Mouse (Mus musculus) neural tube, embryonic 15.5 days (tissue): ENCODE results near the gene Hoxb2. TPM values are rescaled to one million over a fixed set of nuclear protein-coding genes. Genes with fewer than 3 reads are reported as not detected.

ENCODE experiments used
- ATAC-seq: fragments of 200-750 bp; cut with Nextera tagmentation; 2 replicates; pipeline ENCODE4 v1.8.0; 2017; ENCODE audit warnings: mild to moderate bottlenecking, moderate TSS enrichment, moderate library complexity; ENCODE audit not compliant: low FRiP score
- H3K27ac ChIP-seq: fragments of 300-500 bp; sonication (generic); replicated peaks from 2 replicates; pipeline ENCODE4 v1.5.1; 2015; ENCODE audit warnings: mild to moderate bottlenecking, inconsistent platforms
- H3K27me3 ChIP-seq: fragments of 300-500 bp; sonication (generic); replicated peaks from 2 replicates; pipeline ENCODE4 v1.6.1; 2015; ENCODE audit warnings: inconsistent platforms
- H3K36me3 ChIP-seq: fragments of 300-500 bp; sonication (generic); 2 replicates; pipeline ENCODE4 v1.6.1; 2015; ENCODE audit warnings: inconsistent platforms
- H3K4me1 ChIP-seq: fragments of 300-500 bp; sonication (generic); 2 replicates; pipeline ENCODE4 v1.6.1; 2015; ENCODE audit warnings: inconsistent platforms
- H3K4me2 ChIP-seq: fragments of 300-500 bp; sonication (generic); 2 replicates; pipeline ENCODE4 v1.6.1; 2015; ENCODE audit warnings: inconsistent platforms, mild to moderate bottlenecking, moderate library complexity
- H3K4me3 ChIP-seq: fragments of 300-500 bp; sonication (generic); replicated peaks from 2 replicates; pipeline ENCODE4 v1.5.1; 2015; ENCODE audit warnings: mild to moderate bottlenecking, inconsistent platforms
- H3K9ac ChIP-seq: fragments of 300-500 bp; sonication (generic); replicated peaks from 2 replicates; pipeline ENCODE4 v1.6.1; 2015; ENCODE audit warnings: mild to moderate bottlenecking, inconsistent platforms
- H3K9me3 ChIP-seq: fragments of 300-500 bp; sonication (generic); replicated peaks from 2 replicates; pipeline ENCODE4 v1.6.1; 2016; ENCODE audit warnings: inconsistent platforms
- WGBS: fragments of 180-500 bp; shearing (Covaris S2); methylation state at CpG from one replicate; pipeline ENCODE4 v1.1.7; 2015; ENCODE audit warnings: mixed read lengths; 5-methylcytosine and 5-hydroxymethylcytosine counted together
- polyA plus RNA-seq: library from polyadenylated mRNA; unstranded; fragments of >200 nt; fragmentation: Nextera tagmentation; extraction: Ambion mirVana; gene quantifications from 2 replicates; pipeline ENCODE4 v1.2.1, GENCODE M21; 2015

The Hoxb2 gene
- polyA plus RNA-seq, 1 experiment from 2014 or later, result 42.3 TPM

DNA sequence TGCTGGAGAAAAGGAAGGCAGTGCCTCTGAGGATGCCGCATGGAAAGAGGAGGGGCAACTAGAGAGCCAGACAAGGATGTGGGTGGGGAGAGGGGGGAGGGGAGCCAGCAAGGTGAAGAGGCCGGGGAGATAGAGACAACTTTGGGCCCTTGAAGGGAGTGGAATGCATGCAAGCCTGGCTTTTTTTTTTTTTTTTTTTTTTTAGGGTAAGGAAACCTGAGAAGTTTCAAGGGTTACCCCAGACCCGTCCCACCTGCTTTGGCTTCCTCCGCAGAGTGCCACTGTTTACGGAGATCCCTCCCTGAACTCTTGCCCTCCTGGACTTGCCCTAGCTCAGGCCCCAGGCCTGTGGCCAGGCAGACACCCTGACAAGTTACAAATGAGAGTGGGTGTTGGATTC lies 13.5 kb downstream of the Hoxb2 start:
- WGBS, result 34% methylated on average over 5 of the region's 5 CpGs
- ATAC-seq, result no peak
- no peaks in the 10 kb centered on the region; the same call in 1 of the 2 replicates for H3K9me3 ChIP-seq
- H3K36me3 ChIP-seq, result no peaks in the 10 kb centered on the region
- H3K27me3 ChIP-seq, result no peaks in the 10 kb centered on the region
- no peak overlapping the region for H3K4me3 ChIP-seq
- H3K9ac ChIP-seq, result no peak overlapping the region
- no peak overlapping the region for H3K27ac ChIP-seq
- H3K4me2 ChIP-seq, result no peak overlapping the region
- peaks cover 20% of the 10 kb centered on the region for H3K4me1 ChIP-seq

DNA sequence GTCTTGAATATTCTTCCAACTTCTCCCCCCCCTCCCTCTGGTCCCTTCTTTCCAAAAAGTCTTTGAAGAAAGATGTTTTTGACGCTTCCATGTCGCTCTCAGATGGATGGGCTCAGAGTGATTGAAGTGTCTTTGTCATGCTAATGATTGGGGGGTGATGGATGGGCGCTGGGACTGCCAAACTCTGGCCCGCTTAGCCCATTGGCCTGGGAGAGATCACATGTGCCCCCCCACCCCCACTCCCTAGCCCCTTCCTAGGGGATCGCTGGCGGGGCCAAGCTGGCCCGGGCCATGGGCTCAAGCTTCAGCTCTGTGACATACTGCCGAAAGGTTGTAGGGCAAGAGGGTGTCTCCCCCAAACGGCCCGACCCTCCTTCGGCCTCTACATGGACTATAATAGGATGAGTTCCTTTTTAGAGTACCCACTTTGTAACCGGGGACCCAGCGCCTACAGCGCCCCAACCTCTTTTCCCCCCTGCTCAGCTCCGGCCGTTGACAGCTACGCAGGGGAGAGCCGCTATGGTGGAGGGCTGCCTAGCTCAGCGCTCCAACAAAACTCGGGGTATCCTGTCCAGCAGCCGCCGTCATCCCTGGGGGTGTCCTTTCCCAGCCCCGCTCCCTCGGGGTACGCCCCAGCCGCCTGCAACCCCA lies 15.2 kb downstream of the Hoxb2 start, which contains the start of gene Hoxb1:
Gene Hoxb1, plus strand, starts transcription at position 312 of the 651 bp plus-strand sequence.
- peak; percentile 68; the same call in 1 of the 2 replicates for ATAC-seq
- 4% methylated on average over 26 of the region's 26 CpGs for WGBS

GRCm38 (mm10) chr11:96366092-96367041 lies 16.0 kb downstream of the Hoxb2 start:
- Histone ChIP-seq H3K4me2 (peak overlapping the region; percentile 55), H3K4me3 (peak overlapping the region; percentile 25), H3K27me3 (no peaks in the 10 kb centered on the region)

More for the DNA sequence above, 15.2 kb downstream of the Hoxb2 start, which contains the start of gene Hoxb1:
- H3K4me1 ChIP-seq, result peaks cover 24% of the 10 kb centered on the region
- H3K36me3 ChIP-seq, result no peaks in the 10 kb centered on the region
- H3K4me3 ChIP-seq, result peak within 1 kb of the TSS; percentile 25
- no peaks in the 10 kb centered on the region; the same call in 1 of the 2 replicates for H3K9me3 ChIP-seq
- peak within 1 kb of the TSS; percentile 55 for H3K4me2 ChIP-seq
- H3K9ac ChIP-seq, result peak within 1 kb of the TSS; percentile 6; the same call in 1 of the 2 replicates
- H3K27ac ChIP-seq, result no peak within 1 kb of the TSS
- H3K27me3 ChIP-seq, result no peaks in the 10 kb centered on the region

GRCm38 (mm10) chr11:96367141-96367540 lies 16.8 kb downstream of the Hoxb2 start:
- 31% methylated on average over 6 of the region's 6 CpGs for WGBS

More at GRCm38 (mm10) chr11:96366092-96367041, 16.0 kb downstream of the Hoxb2 start:
- H3K27ac ChIP-seq, result no peak overlapping the region
- H3K4me1 ChIP-seq, result peaks cover 27% of the 10 kb centered on the region
- H3K9ac ChIP-seq, result peak overlapping the region; percentile 6; the same call in 1 of the 2 replicates
- ATAC-seq, result 0 out of 2 replicates have a peak, but pooled peaks have one; percentile 3
- 5% methylated on average over 47 of the region's 47 CpGs for WGBS
- no peaks in the 10 kb centered on the region for H3K36me3 ChIP-seq
- H3K9me3 ChIP-seq, result no peaks in the 10 kb centered on the region; the same call in 1 of the 2 replicates

GRCm38 (mm10) chr11:96368686-96369085 lies 18.4 kb downstream of the Hoxb2 start:
- Histone ChIP-seq H3K27me3 (no peaks in the 10 kb centered on the region), H3K36me3 (no peaks in the 10 kb centered on the region), H3K9ac (no peak overlapping the region), H3K4me3 (no peak overlapping the region), H3K9me3 (no peaks in the 10 kb centered on the region), H3K4me1 (peaks cover 31% of the 10 kb centered on the region), H3K27ac (no peak overlapping the region), H3K4me2 (no peak overlapping the region)
- WGBS, result 32% methylated on average over 5 of the region's 5 CpGs
- no peak for ATAC-seq

More at GRCm38 (mm10) chr11:96367141-96367540, 16.8 kb downstream of the Hoxb2 start:
- Histone ChIP-seq H3K4me3 (no peak overlapping the region), H3K4me1 (peaks cover 31% of the 10 kb centered on the region), H3K27me3 (no peaks in the 10 kb centered on the region), H3K27ac (no peak overlapping the region), H3K36me3 (no peaks in the 10 kb centered on the region), H3K4me2 (peak overlapping the region; percentile 55), H3K9me3 (no peaks in the 10 kb centered on the region; the same call in 1 of the 2 replicates), H3K9ac (no peak overlapping the region)
- no peak for ATAC-seq

GRCm38 (mm10) chr11:96369140-96369539 lies 18.8 kb downstream of the Hoxb2 start:
- H3K9ac ChIP-seq, result no peak overlapping the region
- H3K36me3 ChIP-seq, result no peaks in the 10 kb centered on the region
- H3K27me3 ChIP-seq, result no peaks in the 10 kb centered on the region
- H3K9me3 ChIP-seq, result no peaks in the 10 kb centered on the region
- WGBS, result 31% methylated on average over 7 of the region's 7 CpGs
- no peak overlapping the region for H3K4me3 ChIP-seq
- H3K27ac ChIP-seq, result no peak overlapping the region
- no peak for ATAC-seq
- peaks cover 31% of the 10 kb centered on the region for H3K4me1 ChIP-seq
- H3K4me2 ChIP-seq, result no peak overlapping the region

DNA sequence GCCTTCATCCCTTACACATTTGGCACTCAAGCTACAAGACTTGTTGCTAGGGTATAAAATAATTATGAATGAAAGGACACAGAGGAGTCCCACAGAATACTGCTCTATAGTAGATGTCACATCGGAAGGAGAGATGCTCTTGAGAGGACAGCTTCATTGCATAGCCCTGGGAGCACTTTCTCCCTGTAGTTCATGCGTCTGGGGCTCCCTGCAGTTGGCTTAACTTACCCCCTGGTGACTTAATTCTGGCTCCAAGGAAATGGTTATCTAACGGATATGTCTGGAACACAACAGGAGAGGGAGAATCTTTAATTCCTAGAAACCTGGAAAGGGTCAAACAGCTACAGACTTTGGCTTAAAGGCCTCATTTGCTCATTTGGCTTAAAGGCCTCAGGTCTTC lies 21.4 kb downstream of the Hoxb2 start:
- Histone ChIP-seq H3K4me1 (peaks cover 13% of the 10 kb centered on the region), H3K9ac (no peak overlapping the region), H3K4me2 (no peak overlapping the region), H3K4me3 (no peak overlapping the region), H3K9me3 (no peaks in the 10 kb centered on the region), H3K27ac (no peak overlapping the region), H3K36me3 (no peaks in the 10 kb centered on the region), H3K27me3 (peaks cover 6% of the 10 kb centered on the region; the same call in 1 of the 2 replicates)
- 29% methylated on average over 3 of the region's 3 CpGs for WGBS
- ATAC-seq, result no peak

- Histone ChIP-seq H3K9ac (no peak overlapping the region), H3K4me3 (no peak overlapping the region), H3K36me3 (no peaks in the 10 kb centered on the region), H3K9me3 (no peaks in the 10 kb centered on the region), H3K27me3 (peaks cover 6% of the 10 kb centered on the region; the same call in 1 of the 2 replicates), H3K4me1 (0 out of 2 replicates have a peak, but pooled peaks cover 11% of the 10 kb centered on the region), H3K4me2 (no peak overlapping the region), H3K27ac (no peak overlapping the region)
- WGBS, result 7% methylated on average over 3 of the region's 3 CpGs
- no peak for ATAC-seq
Observed at GRCm38 (mm10) chr11:96372519-96372918, 22.2 kb downstream of the Hoxb2 start.

- Histone ChIP-seq H3K4me2 (no peak overlapping the region), H3K9me3 (no peaks in the 10 kb centered on the region), H3K27me3 (peaks cover 6% of the 10 kb centered on the region; the same call in 1 of the 2 replicates), H3K36me3 (no peaks in the 10 kb centered on the region), H3K27ac (no peak overlapping the region), H3K4me3 (no peak overlapping the region), H3K9ac (no peak overlapping the region), H3K4me1 (0 out of 2 replicates have a peak, but pooled peaks cover 7% of the 10 kb centered on the region)
- 46% methylated on average over 7 of the region's 7 CpGs for WGBS
- no peak for ATAC-seq
Observed at GRCm38 (mm10) chr11:96374810-96375209, 24.5 kb downstream of the Hoxb2 start.

DNA sequence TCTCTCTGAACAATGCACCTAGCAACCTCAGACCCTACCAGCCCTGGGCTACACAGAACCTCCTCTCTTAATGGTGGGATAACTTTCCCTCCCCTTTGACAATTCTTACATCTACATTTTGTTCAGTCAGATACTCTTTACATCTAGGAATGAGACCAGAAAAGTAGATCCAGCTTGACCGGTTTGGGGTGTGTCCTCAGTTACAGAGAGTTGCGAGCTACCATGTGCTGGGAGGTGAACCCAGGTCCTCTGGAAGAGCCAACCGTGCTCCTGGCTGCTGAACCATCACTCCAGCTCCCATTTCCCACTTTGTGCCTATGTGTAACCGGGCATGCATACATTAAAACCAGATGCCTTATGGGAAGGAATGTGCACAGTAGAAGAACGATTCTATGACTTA lies 33.1 kb downstream of the Hoxb2 start:
- Histone ChIP-seq H3K9ac (no peak overlapping the region), H3K4me2 (no peak overlapping the region), H3K27me3 (no peaks in the 10 kb centered on the region), H3K9me3 (no peaks in the 10 kb centered on the region), H3K27ac (no peak overlapping the region), H3K4me1 (no peaks in the 10 kb centered on the region), H3K36me3 (no peaks in the 10 kb centered on the region), H3K4me3 (no peak overlapping the region)
- WGBS, result 83% methylated on average over 5 of the region's 5 CpGs
- ATAC-seq, result no peak

DNA sequence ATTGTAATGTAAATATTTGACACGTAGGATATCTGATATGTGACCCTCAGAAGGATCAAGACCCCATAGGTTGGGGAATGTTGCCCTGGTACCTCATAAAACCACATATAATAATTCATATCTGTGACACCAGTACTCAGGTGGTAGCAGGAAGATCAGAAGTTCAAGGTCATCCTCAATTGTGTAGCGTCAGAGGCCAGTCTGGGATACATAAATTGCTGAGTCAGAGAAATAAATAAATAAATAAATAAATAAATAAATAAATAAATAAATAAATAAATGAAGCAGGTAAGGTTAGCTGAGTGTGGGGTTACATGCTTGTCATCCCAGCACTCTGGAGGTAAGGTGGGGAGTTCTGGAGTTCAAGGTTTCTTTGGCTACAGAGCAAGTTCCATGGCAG lies 37.3 kb downstream of the Hoxb2 start:
- Histone ChIP-seq H3K27ac (no peak overlapping the region), H3K36me3 (no peaks in the 10 kb centered on the region), H3K4me1 (0 out of 2 replicates have a peak, but pooled peaks cover 6% of the 10 kb centered on the region), H3K9me3 (no peaks in the 10 kb centered on the region), H3K4me2 (no peak overlapping the region), H3K27me3 (no peaks in the 10 kb centered on the region), H3K4me3 (no peak overlapping the region), H3K9ac (no peak overlapping the region)
- no peak for ATAC-seq
- WGBS, result 96% methylated on average over 2 of the region's 2 CpGs
